Mouse (Mus musculus): ENCODE data around the gene Galnt16. TPM values are rescaled to one million over a fixed set of nuclear protein-coding genes. Genes with fewer than 3 reads are reported as not detected.

The Galnt16 gene
- 16.5 and 17.3 TPM in 2 replicates for polyA plus RNA-seq (2012; rRNA removed)

GRCm38 (mm10) chr12:80517977-80518376, at the start of gene Galnt16:
Galnt16 (plus strand) TSS chr12:80518277.

GRCm38 (mm10) chr12:80643693-80644505, 125.8 kb downstream of the Galnt16 start, which contains the start of the genes Slc39a9 and Erh:
Slc39a9 (plus strand) TSS chr12:80643883.
Erh (minus strand) TSS chr12:80644341.

Other genes starting within 250 kb of the Galnt16 start
- 36.4 and 39.1 TPM in 2 replicates for gene Dcaf5, start 81.7 kb upstream of the Galnt16 start, polyA plus RNA-seq (2012; rRNA removed)
- gene Exd2, start 55.2 kb upstream of the Galnt16 start, polyA plus RNA-seq (2012; rRNA removed): 60.5 and 62.9 TPM in 2 replicates
- gene Slc39a9, start 125.6 kb downstream of the Galnt16 start, polyA plus RNA-seq (2012; rRNA removed): 30.4 and 30.7 TPM in 2 replicates
- gene Erh, start 126.1 kb downstream of the Galnt16 start, polyA plus RNA-seq (2012; rRNA removed): 332 and 343 TPM in 2 replicates
- 2.0 and 3.5 TPM in 2 replicates for gene Plekhd1, start 174.3 kb downstream of the Galnt16 start, polyA plus RNA-seq (2012; rRNA removed)
- gene Ccdc177, start 242.4 kb downstream of the Galnt16 start, polyA plus RNA-seq (2012; rRNA removed): 8.9 and 9.2 TPM in 2 replicates

Data from central nervous system, embryonic 18 days (tissue).